Mouse (Mus musculus): ENCODE data around the gene Kansl2.

DNA sequence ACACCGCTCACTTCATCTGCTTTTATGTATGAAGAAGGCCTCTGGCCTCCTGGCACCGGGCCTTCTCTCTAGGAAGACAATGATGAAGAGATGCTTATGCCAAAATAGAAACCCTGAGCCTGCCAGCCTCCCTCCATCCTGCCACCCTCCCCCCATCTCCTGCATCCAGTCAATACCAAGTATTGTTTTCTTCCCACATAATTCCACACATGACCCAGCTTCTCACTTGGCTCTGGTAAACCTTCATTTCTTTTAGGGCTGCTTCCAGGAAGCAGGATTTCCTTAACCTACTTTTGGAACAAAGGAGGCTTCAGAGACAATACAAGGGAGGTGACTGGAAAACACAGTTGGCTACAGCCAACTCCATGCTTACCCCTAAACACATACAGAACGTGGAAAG lies 51.4 kb downstream of the Kansl2 start, which contains the start of gene Lalba:
- TF ChIP-seq CTCF (IDR thresholded peaks at IDR 0.05; ENCODE audit: low read depth) (no peak), EP300 (IDR thresholded peaks at IDR 0.05; ENCODE audit: low read depth) (0 out of 2 replicates have a peak, but pooled peaks have one; percentile 36)
